Mouse (Mus musculus): ENCODE measurements around the gene Gm853. TPM values are rescaled to one million over a fixed set of nuclear protein-coding genes. Genes with fewer than 3 reads are reported as not detected.

Gene Gm853
- polyA plus RNA-seq (2016; fragmentation: Nextera tagmentation; extraction: Ambion mirVana) = not detected in 2 replicates

DNA sequence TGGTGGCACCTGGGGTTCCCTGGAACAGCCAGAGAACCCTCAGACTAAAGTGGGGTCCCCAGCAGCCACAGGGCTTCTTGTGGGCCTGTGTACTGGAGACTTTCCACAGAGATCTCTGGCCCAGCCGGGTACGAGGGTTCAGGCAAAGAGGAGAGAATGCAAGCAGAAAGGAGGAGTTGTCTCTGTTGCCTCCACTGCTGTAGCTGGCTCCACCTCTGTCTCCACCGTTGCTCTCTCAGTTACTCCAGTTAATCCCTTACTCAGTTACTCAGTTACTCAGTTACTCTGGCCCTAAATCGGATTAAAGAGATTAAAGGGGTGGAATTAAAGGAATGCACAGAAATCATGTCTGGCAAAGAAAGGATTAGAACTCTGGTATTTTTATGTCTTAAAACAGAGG is at the start of gene Gm853:
Gene Gm853, minus strand, starts transcription at position 223 of the 400 bp plus-strand sequence.
- 56% methylated on average over 4 of the region's 4 CpGs for WGBS
- no peaks in the 10 kb centered on the region for H3K4me1 ChIP-seq
- no peak within 1 kb of the TSS for H3K4me3 ChIP-seq (replicated peaks)
- H3K36me3 ChIP-seq (replicated peaks) = no peaks in the 10 kb centered on the region
- no peak within 1 kb of the TSS for H3K9ac ChIP-seq
- no peak for ATAC-seq (ENCODE audit: low FRiP score)
- no peaks in the 10 kb centered on the region for H3K9me3 ChIP-seq
- H3K27me3 ChIP-seq = peaks cover 3% of the 10 kb centered on the region; the same call in 1 of the 2 replicates
- H3K27ac ChIP-seq = no peak within 1 kb of the TSS
- H3K4me2 ChIP-seq = no peak within 1 kb of the TSS

DNA sequence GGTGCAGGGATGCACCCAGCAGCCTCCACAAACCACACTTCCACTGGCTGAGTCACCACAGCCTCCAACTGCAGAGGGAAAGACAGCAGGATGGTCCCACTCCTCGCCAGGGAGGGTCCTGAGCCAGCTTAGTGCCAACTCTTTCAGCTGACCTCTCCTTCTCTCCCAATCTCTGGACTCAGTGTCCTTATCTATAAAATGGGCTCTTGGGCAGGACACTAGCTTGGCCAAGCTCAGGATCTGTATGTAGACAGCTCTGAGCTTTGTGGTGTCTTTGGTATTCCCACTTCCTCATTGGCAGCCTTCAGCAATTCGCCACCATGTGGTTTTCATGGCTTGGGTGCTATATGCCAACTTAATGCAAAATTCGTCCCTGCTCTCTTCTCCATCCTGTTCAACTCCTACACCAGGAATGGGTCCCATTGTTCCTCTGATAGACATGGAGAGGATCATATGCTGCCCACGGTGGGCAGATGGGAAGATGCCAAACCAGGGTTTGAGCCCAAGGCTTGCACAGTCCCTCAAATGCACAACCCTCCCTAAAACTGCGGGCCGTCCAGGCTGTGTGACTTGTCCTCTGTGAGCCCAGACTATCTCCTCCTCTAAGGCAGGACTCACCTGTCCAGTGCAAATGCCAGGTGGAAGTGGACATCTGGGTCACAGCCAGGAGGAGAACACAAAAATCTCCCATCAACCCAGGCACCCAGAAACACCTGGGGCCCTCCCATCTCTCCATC is 48.6 kb upstream of the Gm853 start:
- no peaks in the 10 kb centered on the region for H3K9me3 ChIP-seq
- no peak for ATAC-seq (ENCODE audit: low FRiP score)
- no peak overlapping the region for H3K27ac ChIP-seq
- WGBS = 89% methylated on average over 6 of the region's 6 CpGs
- H3K36me3 ChIP-seq (replicated peaks) = 0 out of 2 replicates have a peak, but pooled peaks cover 4% of the 10 kb centered on the region
- no peaks in the 10 kb centered on the region for H3K27me3 ChIP-seq
- no peak overlapping the region for H3K4me2 ChIP-seq
- H3K4me1 ChIP-seq = peaks cover 28% of the 10 kb centered on the region
- H3K4me3 ChIP-seq (replicated peaks) = no peak overlapping the region
- no peak overlapping the region for H3K9ac ChIP-seq

DNA sequence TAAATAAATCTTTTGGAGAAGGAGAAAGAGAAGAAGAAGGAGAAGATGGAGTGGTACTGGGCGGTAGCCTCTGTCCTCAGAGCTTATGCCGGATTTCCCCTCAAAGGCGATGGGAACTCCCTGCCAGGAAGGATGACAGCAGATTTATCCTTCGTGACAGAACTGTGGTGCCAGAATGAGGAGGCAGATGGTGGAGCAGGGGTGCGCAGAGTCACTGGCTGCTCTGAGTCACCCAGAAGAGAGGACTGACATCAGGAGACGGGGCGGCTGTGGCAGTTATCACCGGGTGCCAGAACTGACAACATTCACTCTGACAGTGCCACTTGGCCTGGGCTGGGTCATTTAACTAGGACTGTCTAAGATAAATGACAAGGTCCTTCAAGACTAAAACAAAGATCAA is 47.9 kb upstream of the Gm853 start:
- H3K4me2 ChIP-seq = no peak overlapping the region
- no peak overlapping the region for H3K4me3 ChIP-seq (replicated peaks)
- H3K9me3 ChIP-seq = no peaks in the 10 kb centered on the region
- peaks cover 25% of the 10 kb centered on the region for H3K4me1 ChIP-seq
- H3K36me3 ChIP-seq (replicated peaks) = 0 out of 2 replicates have a peak, but pooled peaks cover 4% of the 10 kb centered on the region
- no peak overlapping the region for H3K9ac ChIP-seq
- no peak for ATAC-seq (ENCODE audit: low FRiP score)
- no peak overlapping the region for H3K27ac ChIP-seq
- 94% methylated on average over 8 of the region's 8 CpGs for WGBS
- H3K27me3 ChIP-seq = no peaks in the 10 kb centered on the region

DNA sequence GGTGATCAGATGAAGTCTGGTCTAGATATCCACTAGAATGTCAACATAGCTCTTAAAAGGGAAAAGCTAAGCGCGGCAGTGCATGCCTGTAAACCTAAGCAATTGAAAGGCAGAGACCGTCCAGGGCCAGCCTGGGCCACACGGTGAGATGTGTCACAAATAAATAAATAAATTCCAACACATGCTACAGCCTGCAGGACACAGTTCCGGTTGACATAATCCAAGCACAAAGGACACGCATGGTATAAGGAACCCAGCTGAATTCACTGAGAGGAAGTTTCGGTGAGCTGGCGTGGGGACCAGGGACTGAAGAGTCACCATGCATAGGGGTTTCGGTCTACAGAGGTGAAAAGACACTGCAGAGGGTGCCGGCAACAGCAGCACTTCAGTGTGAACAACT is 46.5 kb upstream of the Gm853 start:
- H3K36me3 ChIP-seq (replicated peaks) = peaks cover 10% of the 10 kb centered on the region
- H3K27ac ChIP-seq = no peak overlapping the region
- no peak for ATAC-seq (ENCODE audit: low FRiP score)
- peaks cover 36% of the 10 kb centered on the region for H3K4me1 ChIP-seq
- no peak overlapping the region for H3K4me2 ChIP-seq
- H3K27me3 ChIP-seq = no peaks in the 10 kb centered on the region
- no peak overlapping the region for H3K9ac ChIP-seq
- H3K9me3 ChIP-seq = no peaks in the 10 kb centered on the region
- no peak overlapping the region for H3K4me3 ChIP-seq (replicated peaks)
- 88% methylated on average over 10 of the region's 10 CpGs for WGBS

DNA sequence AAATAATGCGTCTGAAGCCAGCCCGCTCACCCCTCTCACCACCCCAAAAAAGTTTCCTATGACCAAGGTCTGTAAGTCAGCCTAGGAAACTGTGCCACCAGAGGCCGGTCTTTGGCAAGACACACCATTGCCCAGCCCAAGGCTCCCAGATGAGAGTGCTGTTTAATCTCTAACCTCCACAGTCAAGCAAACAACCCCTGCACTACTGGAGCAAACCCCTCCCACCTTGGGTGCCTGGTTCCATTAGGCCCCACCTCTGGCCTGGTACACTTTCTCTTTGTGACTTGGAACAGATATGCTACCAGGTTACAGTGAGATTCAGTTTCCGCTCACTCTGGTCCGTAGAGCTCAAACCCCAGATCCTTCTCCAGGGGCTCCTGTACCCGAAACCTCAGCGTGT is 44.9 kb upstream of the Gm853 start:
- Histone ChIP-seq H3K27ac (no peak overlapping the region), H3K9ac (no peak overlapping the region), H3K4me3 (replicated peaks) (no peak overlapping the region), H3K4me1 (peaks cover 22% of the 10 kb centered on the region), H3K27me3 (no peaks in the 10 kb centered on the region), H3K36me3 (replicated peaks) (peaks cover 26% of the 10 kb centered on the region), H3K9me3 (no peaks in the 10 kb centered on the region), H3K4me2 (no peak overlapping the region)
- 83% methylated on average over 7 of the region's 7 CpGs for WGBS
- ATAC-seq (ENCODE audit: low FRiP score) = no peak

DNA sequence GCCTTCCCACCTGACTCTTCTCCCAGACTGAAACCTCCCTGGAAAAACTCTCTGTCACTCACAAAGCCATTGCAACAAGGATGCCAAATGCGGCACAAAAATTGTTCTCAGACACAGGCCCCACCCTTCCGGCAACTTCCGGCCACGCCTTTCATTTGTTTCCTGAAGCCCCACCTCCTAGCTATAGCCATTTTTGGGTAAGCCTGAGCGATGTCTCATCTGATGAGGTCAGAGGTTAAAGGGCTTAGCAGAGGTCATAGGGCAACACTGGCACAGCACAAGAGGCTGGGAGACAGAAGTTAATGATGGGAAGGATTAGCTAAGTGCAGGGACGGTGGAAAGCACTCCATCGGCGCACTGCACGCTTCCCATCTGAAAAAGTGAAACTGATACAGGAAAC is 44.4 kb upstream of the Gm853 start:
- Histone ChIP-seq H3K27me3 (no peaks in the 10 kb centered on the region), H3K4me2 (no peak overlapping the region), H3K36me3 (replicated peaks) (peaks cover 31% of the 10 kb centered on the region), H3K9ac (no peak overlapping the region), H3K4me3 (replicated peaks) (no peak overlapping the region), H3K27ac (no peak overlapping the region), H3K9me3 (no peaks in the 10 kb centered on the region), H3K4me1 (peaks cover 22% of the 10 kb centered on the region)
- WGBS = 45% methylated on average over 9 of the region's 9 CpGs
- ATAC-seq (ENCODE audit: low FRiP score) = no peak

DNA sequence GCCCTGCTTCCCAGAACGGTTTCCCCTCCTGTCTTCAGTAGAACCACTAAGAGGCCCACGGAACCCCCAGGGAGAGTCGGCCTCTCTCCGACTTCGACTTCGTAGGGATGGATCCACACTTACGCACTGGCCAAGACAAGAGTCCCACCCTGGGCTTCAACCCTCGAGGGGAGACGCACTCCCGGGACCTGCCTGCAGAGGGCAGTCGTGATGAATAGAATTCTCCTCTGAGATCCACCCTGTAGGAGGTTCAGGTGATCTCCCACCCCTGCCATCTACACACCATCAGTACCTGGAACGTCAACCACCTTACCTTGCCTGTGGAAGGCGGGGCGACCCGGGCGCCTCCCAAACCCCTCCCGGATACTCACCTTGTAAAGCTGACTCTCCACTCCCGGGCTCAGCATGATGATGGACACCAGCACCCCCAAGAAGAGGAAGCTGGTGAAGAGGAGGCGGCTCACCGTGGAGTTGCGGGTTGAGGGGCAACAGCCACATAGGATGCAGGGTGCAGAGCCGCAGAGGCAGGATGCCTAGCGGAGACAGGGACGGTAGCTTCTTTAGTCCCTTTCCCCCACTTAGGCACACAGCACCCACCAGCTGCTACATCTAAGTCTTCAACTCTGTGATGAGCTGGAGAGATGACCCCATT is 42.6 kb upstream of the Gm853 start:
- 26% methylated on average over 24 of the region's 24 CpGs for WGBS
- Histone ChIP-seq H3K27ac (no peak overlapping the region), H3K9ac (no peak overlapping the region), H3K4me1 (peaks cover 22% of the 10 kb centered on the region), H3K4me3 (replicated peaks) (no peak overlapping the region), H3K9me3 (no peaks in the 10 kb centered on the region), H3K27me3 (no peaks in the 10 kb centered on the region), H3K4me2 (peak overlapping the region; percentile 17), H3K36me3 (replicated peaks) (peaks cover 42% of the 10 kb centered on the region)
- peak; percentile 51; the same call in 1 of the 2 replicates for ATAC-seq (ENCODE audit: low FRiP score)

DNA sequence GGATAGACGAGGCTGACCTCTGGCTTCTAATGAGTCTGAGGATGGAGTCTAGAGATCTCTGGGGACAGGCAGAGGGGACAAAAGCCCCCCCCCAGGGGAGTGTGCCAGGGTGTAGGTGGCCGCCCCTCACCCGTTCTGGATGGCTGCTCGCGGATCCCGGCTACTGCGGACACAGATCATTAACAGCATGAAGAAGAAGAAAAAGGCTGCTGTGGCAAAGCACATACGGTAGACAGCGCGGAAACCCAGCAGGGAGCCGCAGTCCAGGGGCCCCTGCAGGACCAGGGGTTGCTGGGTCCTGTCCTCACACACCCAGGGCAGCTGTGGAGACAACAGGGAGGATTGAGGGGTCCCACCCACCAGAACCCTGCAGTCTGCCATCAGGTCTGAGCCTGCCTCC is 41.9 kb upstream of the Gm853 start:
- 25% methylated on average over 11 of the region's 11 CpGs for WGBS
- ATAC-seq (ENCODE audit: low FRiP score) = no peak

DNA sequence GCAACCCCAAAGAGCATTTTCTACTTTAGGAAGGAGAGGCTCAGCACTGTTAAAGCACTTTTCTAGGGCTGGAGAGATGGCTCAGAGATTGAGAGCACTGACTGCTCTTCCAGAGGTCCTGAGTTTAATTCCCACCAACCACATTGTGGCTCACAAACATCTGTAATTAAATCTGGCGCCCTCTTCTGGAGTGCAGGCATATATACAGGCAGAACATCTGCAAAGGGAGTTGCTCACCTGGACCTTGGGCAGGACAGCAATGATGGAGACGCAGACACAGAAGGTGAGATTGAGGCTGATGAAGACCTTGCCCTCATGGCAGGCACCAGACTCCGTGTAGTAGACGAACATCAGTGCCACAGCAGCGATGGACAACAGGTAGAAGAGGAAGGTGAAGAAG is 38.2 kb upstream of the Gm853 start:
- WGBS = 38% methylated on average over 5 of the region's 5 CpGs
- Histone ChIP-seq H3K4me1 (peaks cover 14% of the 10 kb centered on the region), H3K9ac (no peak overlapping the region), H3K27me3 (no peaks in the 10 kb centered on the region), H3K9me3 (no peaks in the 10 kb centered on the region), H3K27ac (no peak overlapping the region), H3K4me3 (replicated peaks) (no peak overlapping the region), H3K4me2 (no peak overlapping the region), H3K36me3 (replicated peaks) (peaks cover 81% of the 10 kb centered on the region)
- ATAC-seq (ENCODE audit: low FRiP score) = no peak

More for the DNA sequence above, 41.9 kb upstream of the Gm853 start:
- H3K4me3 ChIP-seq (replicated peaks) = no peak overlapping the region
- H3K9me3 ChIP-seq = no peaks in the 10 kb centered on the region
- H3K36me3 ChIP-seq (replicated peaks) = peaks cover 48% of the 10 kb centered on the region
- H3K27ac ChIP-seq = no peak overlapping the region
- peaks cover 22% of the 10 kb centered on the region for H3K4me1 ChIP-seq
- no peak overlapping the region for H3K9ac ChIP-seq
- peak overlapping the region; percentile 17 for H3K4me2 ChIP-seq
- no peaks in the 10 kb centered on the region for H3K27me3 ChIP-seq

DNA sequence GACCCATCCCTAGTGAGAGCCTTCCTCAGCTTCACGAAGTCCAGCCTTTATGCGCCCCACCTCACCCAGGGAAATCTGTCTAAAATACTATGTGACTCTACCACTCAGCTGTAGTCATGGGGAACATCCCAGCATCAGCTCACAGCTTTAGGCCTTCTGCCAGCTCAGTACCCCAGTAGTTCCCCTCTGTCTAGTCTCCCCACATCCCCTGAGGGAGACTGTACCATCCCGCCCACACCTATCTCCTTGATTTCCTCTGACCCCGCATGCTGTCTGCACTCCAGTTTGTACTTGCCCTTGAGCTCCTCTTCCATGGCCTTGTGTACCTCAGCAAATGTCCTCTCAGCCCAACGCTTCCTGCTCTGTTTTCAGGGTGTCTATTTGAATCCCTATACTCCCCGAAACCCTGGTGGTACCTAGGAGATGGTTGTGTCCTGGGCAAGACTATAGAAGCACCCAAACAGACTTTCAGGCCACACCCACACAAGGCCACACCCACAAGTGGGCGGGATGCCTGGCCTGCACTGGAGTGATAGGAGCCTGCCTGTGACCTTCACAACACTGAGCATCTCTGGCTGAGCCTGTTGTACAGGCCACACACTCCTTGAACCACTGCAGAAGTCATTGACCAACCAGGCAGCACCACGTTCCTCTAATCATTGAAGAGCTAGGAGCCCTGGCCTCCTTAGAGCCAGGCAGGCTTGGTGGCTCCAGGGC is 30.4 kb upstream of the Gm853 start:
- Histone ChIP-seq H3K36me3 (replicated peaks) (peaks cover 61% of the 10 kb centered on the region), H3K4me1 (no peaks in the 10 kb centered on the region), H3K9ac (no peak overlapping the region), H3K4me2 (no peak overlapping the region), H3K27ac (no peak overlapping the region), H3K4me3 (replicated peaks) (no peak overlapping the region), H3K27me3 (no peaks in the 10 kb centered on the region), H3K9me3 (no peaks in the 10 kb centered on the region)
- no peak; the same call in 1 of the 2 replicates for ATAC-seq (ENCODE audit: low FRiP score)
- WGBS = 72% methylated on average over 8 of the region's 8 CpGs

DNA sequence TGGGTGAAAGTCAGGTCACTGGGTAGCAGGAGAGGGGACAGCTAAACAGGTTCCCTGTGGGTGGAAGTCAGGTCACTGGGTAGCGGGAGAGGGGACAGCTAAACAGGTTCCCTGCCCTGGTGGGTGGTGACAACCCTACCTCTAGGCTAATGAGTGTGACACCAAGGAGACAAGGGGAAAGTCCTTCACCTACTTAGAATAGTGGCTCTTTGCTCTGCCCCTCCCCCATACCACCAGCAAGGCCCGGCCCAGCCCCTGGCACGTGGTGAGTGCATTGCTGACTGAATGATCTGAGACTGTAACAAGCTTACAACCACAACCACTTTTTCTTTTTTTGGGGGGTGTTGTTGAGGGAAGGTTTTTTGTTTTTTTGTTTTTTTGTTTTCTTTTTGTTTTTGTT is 29.6 kb upstream of the Gm853 start:
- Histone ChIP-seq H3K4me3 (replicated peaks) (no peak overlapping the region), H3K9me3 (no peaks in the 10 kb centered on the region), H3K27ac (no peak overlapping the region), H3K36me3 (replicated peaks) (peaks cover 54% of the 10 kb centered on the region), H3K9ac (no peak overlapping the region), H3K27me3 (no peaks in the 10 kb centered on the region), H3K4me2 (no peak overlapping the region), H3K4me1 (no peaks in the 10 kb centered on the region)
- ATAC-seq (ENCODE audit: low FRiP score) = no peak
- WGBS = 38% methylated on average over 3 of the region's 3 CpGs

DNA sequence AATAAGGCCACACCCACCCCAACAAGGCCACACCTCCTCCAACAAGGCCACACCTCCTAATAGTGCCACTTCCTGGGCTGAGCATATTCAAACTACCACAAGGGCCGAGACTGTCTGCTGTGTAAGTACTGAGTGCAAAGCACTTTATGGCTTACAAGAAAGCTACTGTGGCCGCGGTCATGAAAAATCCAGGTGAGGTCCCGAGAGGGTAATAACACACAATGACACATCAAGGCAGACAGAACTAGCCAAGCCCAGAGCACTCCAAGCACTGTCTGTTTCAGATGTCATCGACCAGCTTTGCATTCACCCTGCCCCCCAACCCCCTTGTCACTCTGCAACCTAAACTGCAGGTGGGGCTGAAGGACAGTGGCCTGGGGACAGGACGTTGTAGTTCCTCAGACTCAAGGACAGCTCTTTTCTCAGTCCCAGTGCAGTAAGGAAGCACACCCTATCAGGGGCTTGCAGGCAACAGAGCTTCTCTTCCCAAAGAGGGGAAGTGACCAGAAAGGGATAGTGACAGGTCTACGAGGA is 29.0 kb upstream of the Gm853 start:
- Histone ChIP-seq H3K9ac (no peak overlapping the region), H3K27me3 (no peaks in the 10 kb centered on the region), H3K27ac (no peak overlapping the region), H3K4me1 (no peaks in the 10 kb centered on the region), H3K4me3 (replicated peaks) (no peak overlapping the region), H3K4me2 (no peak overlapping the region), H3K36me3 (replicated peaks) (peaks cover 48% of the 10 kb centered on the region), H3K9me3 (no peaks in the 10 kb centered on the region)
- 49% methylated on average over 7 of the region's 7 CpGs for WGBS
- no peak for ATAC-seq (ENCODE audit: low FRiP score)
